Mouse (Mus musculus): ENCODE results near the gene Ppif. TPM values are rescaled to one million over a fixed set of nuclear protein-coding genes. Genes with fewer than 3 reads are reported as not detected.

The Ppif gene
- polyA plus RNA-seq (2017; shearing (Covaris generic)): 16.3 TPM

DNA sequence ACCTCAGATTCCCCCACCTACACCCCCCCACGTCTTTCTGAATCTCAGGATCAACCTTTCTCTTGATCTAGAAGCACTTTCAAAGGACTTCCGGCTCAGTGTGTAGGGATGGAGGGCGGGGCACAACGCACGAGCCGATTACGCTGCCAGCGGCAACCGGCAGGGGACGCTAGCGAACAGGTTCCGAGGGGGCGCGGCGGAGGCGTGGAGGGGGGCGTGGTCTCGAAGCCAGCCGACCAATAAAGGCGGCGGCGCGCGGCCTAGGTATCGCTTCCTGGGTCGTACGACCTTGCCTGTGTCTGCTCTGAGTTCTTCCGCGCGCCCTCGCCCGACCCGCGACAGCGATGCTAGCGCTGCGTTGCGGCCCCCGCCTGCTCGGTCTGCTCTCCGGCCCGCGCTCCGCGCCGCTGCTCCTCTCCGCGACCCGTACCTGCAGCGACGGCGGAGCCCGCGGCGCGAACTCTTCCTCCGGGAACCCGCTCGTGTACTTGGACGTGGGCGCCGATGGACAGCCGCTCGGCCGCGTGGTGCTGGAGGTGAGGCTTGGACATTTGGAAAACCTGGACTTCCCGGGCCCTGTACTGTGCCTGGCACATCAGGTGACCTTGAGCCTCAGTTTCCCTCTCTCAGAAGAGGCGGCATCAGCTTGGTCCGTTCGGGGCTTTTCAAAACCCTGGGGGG is at the start of gene Ppif:
Gene Ppif, plus strand, starts transcription at position 267 of the 681 bp plus-strand sequence.

Other genes starting within 250 kb of the Ppif start
- gene Zmiz1, start 235.0 kb upstream of the Ppif start, polyA plus RNA-seq (2017; shearing (Covaris generic)): 23.2 TPM
- 0.79 TPM for gene Zcchc24, start 74.9 kb downstream of the Ppif start, polyA plus RNA-seq (2017; shearing (Covaris generic))
- 53.8 TPM for gene Anxa11, start 148.0 kb downstream of the Ppif start, polyA plus RNA-seq (2017; shearing (Covaris generic))
- not detected for gene Plac9a, start 208.9 kb downstream of the Ppif start, polyA plus RNA-seq (2017; shearing (Covaris generic))
- gene Tmem254a, start 233.5 kb downstream of the Ppif start, polyA plus RNA-seq (2017; shearing (Covaris generic)): 11.9 TPM
- gene Cphx1, start 244.2 kb downstream of the Ppif start, polyA plus RNA-seq (2017; shearing (Covaris generic)): not detected